Mouse (Mus musculus): Measurements from ENCODE around the gene Wfdc18.

The Wfdc18 gene

DNA sequence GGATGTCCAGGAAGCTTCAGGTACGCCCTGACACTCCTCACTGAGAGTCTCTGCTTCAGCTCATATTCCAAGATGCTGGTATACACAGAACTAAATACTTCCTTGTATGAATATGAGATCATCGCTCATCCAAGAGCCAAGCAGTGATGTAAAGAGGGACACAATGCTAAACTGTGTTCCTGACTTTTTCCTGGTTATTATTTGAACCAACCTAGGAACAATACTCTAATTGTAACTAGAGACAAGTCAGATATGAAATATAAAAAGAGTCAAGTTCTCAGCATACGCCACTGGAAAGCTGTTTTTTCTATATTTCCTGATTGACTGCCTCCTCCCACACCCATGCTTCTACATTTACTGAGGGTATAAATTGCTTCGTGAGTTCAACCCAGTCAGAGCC lies at the start of gene Wfdc18:
Wfdc18 (plus strand) TSS at position 301 of the 400 bp plus-strand sequence.
- in situ Hi-C loops (cut with MboI, MseI), result no loop called here

- in situ Hi-C loops (cut with MboI, MseI), result no loop called here
These were observed 46.6 kb upstream of the Wfdc18 start, which contains the start of gene Ccl4 for GRCm38 (mm10) chr11:83662204-83662603. TSS of gene Ccl4 (plus strand) at chr11:83662584.

DNA sequence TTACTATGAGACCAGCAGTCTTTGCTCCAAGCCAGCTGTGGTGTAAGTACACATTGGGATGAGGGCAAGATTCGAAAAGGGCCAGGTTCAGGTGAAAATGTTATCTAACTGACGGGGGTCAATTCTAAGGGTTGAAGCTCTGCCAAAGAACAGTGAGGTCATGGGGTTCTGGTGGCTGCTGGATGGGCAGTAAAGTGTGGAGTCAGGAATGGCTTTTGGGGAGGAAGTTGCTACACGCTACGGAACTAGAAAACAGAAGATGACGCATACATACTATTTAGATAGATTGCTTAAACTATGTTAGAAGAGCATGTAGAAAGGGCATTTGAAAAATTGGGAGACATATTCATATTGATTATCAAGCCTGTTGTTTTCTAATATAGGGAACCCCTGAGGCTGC lies 45.3 kb upstream of the Wfdc18 start:
- in situ Hi-C loops (cut with MboI, MseI), result no loop called here

GRCm38 (mm10) chr11:83671743-83672142 lies 37.1 kb upstream of the Wfdc18 start:
- in situ Hi-C loops (cut with MboI, MseI), result no loop called here

- in situ Hi-C loops (cut with MboI, MseI), result no loop called here
These were observed 33.1 kb upstream of the Wfdc18 start for GRCm38 (mm10) chr11:83675665-83676064.

DNA sequence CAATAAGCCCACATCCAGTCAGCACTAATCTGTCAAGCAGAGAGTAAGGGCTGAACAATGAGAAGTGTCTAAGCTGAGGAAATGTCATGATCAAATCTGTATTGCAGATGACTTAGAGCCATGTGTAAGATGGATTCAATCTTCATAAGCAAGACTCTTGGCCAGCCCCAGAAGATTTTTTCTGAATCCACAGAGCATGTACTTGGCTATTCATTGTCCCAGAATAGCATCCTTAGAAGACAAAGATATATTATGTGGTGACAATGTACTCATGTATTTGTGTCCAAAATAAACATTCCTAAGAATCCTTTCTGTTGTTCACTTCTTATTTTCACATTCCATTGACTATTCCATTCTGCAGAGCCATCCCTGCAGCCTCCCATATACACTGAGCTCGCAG lies 18.9 kb upstream of the Wfdc18 start:
- in situ Hi-C loops (cut with MboI, MseI), result no loop called here

DNA sequence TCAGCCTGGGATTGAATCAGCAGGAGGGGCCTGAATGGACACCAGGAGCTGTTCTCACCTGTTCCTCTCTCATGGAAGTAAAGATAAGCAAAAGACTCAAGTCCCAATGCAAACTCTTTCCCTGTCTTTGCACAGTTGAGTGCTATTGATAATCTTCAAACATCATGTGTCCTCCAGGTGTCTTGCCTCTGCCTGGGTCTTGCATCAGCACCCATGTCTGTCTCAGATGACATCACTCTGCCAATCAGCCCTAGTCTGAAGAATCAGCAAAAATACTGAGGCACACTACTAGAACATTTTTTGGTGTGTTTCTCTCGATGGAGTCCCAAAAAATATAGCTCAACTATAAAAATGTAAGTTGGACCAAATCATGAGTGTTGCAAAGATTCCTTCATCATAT lies 16.8 kb upstream of the Wfdc18 start:
- in situ Hi-C loops (cut with MboI, MseI), result no loop called here

GRCm38 (mm10) chr11:83703705-83704104 lies 5.1 kb upstream of the Wfdc18 start, which contains the start of gene Wfdc17:
TSS of gene Wfdc17 (plus strand) at chr11:83703991.
- in situ Hi-C loops (cut with MboI, MseI), result no loop called here

GRCm38 (mm10) chr11:83709683-83710082 lies 868 bp downstream of the Wfdc18 start:
- in situ Hi-C loops (cut with MboI, MseI), result no loop called here

DNA sequence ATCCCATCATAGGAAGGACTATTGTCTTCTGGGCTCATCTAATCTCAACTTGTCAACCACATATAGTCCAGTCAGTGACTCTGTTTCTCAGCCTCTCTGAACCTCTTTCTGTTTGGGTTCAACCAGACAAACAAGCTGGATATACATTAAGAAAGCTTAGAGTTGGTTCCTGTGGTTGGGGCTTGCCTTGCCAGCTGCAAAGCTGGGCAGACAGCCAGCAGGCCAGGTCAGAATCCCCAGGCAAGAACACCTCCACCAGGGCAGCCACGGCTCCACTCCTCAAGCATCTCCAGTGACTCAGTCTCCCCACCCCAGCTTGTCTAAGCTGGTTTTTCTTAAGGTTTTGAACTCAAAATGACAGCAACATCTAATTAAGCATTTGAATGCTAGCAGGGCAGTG lies 3.9 kb downstream of the Wfdc18 start:
- in situ Hi-C loops (cut with MboI, MseI), result no loop called here

GRCm38 (mm10) chr11:83713925-83714324 lies 5.1 kb downstream of the Wfdc18 start:
- in situ Hi-C loops (cut with MboI, MseI), result no loop called here

DNA sequence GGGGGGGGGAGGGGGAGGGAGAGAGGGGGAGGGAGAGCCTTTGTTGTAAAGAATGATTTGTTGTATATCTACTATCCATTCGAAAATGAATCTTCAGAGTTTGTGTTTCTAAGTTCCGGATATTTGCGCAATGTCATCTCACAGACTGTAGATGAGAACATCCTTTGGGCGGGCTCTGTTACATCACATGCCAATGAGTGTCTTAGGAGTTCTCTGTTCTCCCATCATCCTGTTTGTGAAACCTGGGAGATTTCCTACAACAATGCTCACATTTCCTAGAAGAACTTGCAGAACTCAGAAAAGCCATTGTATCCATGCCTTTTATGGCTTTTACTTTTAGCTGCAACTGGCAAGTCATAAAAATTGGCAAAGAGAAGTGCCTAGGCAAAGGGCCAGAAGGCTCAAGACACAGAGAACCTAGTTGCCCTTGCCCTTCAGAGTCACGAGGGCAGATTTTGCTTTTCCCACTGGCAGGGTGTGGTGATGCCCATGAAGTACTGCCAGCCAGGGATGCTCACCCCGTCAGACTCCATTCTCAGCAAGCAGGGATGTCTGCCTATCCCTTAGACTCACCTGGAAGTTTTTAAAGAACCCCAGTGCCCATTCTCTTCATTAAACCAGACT lies 8.3 kb downstream of the Wfdc18 start:
- in situ Hi-C loops (cut with MboI, MseI), result no loop called here

DNA sequence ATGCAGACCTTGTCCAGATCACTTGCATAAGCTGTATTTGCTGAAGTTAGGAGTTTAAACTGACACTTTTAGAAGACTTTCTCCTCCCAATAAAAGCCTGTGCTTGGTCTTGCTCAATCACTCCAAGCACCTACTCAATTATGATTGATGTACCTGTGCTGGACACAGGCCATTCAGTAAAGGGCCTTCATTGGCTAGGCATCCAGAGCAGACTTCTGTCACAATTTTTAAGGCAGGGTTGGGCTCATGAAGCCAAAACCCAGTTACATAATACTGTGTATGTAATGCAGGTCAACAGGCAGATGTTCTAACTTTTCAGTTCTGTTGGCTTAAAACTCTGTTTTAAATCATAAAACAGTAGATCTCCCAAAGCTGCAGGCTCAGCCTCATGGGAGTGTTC lies 12.0 kb downstream of the Wfdc18 start:
- in situ Hi-C loops (cut with MboI, MseI), result no loop called here

- in situ Hi-C loops (cut with MboI, MseI), result no loop called here
These were observed 20.1 kb downstream of the Wfdc18 start for GRCm38 (mm10) chr11:83728757-83729432.

DNA sequence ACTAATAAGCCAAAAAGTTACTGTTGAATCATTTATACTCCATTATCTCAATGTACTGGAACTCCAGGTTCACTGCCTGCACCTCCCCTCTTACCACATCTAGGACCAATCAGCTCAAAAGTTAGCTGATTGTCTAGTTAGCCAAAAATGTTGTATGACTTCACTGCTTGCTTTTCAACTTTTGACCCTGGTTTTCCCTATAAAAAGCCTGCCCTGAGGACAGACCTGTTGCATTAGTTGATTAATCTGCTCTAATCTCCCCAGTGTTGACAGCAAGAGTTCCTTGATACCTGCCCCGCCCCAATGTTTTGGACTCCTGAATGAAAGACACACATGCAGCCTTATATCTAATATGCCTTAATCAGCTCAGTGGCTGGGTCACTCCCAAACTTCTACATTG lies 22.3 kb downstream of the Wfdc18 start:
- in situ Hi-C loops (cut with MboI, MseI), result no loop called here

DNA sequence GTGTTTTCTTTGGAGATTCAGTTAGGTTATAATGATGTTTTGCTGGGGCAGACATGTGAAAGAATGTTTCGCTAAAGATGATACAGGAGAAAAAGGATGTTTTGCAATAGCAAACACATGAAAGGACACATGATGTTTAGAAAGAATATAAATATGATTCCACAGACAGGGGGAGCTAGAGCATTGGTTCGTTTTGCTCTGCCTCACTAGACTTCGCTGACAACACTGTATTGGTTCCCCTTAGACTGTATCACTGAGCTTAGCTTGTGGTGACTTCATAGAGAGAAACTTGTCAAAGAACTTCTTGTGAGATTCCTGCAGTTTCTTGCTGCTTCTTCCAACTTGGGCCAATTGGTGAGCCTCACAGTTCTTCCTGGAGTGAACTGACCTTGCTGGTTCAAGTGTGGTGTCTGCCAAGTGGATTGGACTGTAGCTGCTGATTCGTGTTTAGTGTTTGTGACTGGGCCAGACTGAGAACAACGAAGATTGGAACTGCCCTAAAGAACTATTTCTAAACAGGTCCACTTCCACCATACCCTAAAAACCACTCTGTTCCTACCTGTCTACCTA lies 24.3 kb downstream of the Wfdc18 start:
- in situ Hi-C loops (cut with MboI, MseI), result no loop called here

- in situ Hi-C loops (cut with MboI, MseI), result no loop called here
These were observed 25.4 kb downstream of the Wfdc18 start for GRCm38 (mm10) chr11:83734215-83734614.

GRCm38 (mm10) chr11:83735881-83736280 lies 27.1 kb downstream of the Wfdc18 start:
- in situ Hi-C loops (cut with MboI, MseI), result loop anchor here (5.0 kb wide), 1 partner anchor 169 kb away; no protein-coding TSS in a partner anchor

GRCm38 (mm10) chr11:83737109-83737558 lies 28.3 kb downstream of the Wfdc18 start:
- in situ Hi-C loops (cut with MboI, MseI), result loop anchor here (5.0 kb wide), 1 partner anchor 170 kb away; no protein-coding TSS in a partner anchor

- in situ Hi-C loops (cut with MboI, MseI), result loop anchor here (5.0 kb wide), 1 partner anchor 172 kb away; no protein-coding TSS in a partner anchor
These were observed 30.4 kb downstream of the Wfdc18 start for GRCm38 (mm10) chr11:83739241-83739640.

GRCm38 (mm10) chr11:83740443-83740991 lies 31.7 kb downstream of the Wfdc18 start:
- in situ Hi-C loops (cut with MboI, MseI), result no loop called here

DNA sequence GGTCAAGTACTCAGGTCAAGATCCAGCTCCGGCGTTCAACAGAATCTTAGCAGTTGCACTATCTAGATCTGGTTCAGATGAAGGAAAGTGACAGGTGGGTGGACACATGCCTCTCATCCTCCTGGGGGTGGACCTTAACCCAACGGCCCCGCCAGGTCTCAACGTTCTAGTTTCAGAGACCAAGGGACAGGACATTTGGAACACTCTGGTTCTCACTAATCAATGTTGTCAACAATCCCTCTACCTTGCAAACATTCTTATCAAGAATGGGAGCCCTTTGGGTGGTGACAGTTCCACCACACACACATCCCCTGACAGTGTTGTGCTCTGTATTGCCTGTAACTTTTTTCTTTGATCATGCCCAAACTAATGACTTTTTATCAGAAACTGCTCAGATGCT lies 33.0 kb downstream of the Wfdc18 start:
- in situ Hi-C loops (cut with MboI, MseI), result no loop called here

All from T-helper 2 cell (primary cell).